Mouse (Mus musculus): Measurements from ENCODE around the gene Ddx23. TPM values are rescaled to one million over a fixed set of nuclear protein-coding genes. Genes with fewer than 3 reads are reported as not detected.
A peak's percentile ranks its signal among the peaks of the same experiment; 100 is the strongest.

Gene Ddx23
- total RNA-seq, 2 experiments from 2014 or later = 80.2 to 82.7 TPM

GRCm38 (mm10) chr15:98614551-98614950 is 48.1 kb downstream of the Ddx23 start:
- no peak for DNase-seq (ENCODE audit: low spot score in 2 of 2)
- intact Hi-C loops (cut with DNase I) = no loop called here

DNA sequence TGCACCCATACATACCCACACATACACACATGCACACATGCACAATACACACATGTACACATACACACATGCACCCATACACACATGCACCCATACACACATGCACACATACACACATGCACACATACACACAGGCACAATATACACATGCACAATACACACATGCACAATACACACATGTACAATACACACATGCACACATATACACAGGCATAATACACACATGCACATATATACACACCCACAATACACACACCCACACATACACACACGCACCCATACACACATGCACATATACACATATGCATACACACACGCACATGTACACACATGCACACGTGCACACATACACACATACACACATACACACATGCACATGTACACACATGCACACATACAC is 50.5 kb downstream of the Ddx23 start:
- no peak for DNase-seq (ENCODE audit: low spot score in 2 of 2)
- intact Hi-C loops (cut with DNase I) = no loop called here

- intact Hi-C loops (cut with DNase I) = no loop called here
These were observed 52.5 kb downstream of the Ddx23 start for GRCm38 (mm10) chr15:98610131-98610633.

GRCm38 (mm10) chr15:98609331-98610130 is 53.2 kb downstream of the Ddx23 start, which contains the start of gene Adcy6:
TSS of gene Adcy6 (minus strand) at chr15:98610076.
- intact Hi-C loops (cut with DNase I) = no loop called here
- peak; percentile 66 to 80 for DNase-seq (ENCODE audit: low spot score in 2 of 2)

More at GRCm38 (mm10) chr15:98610131-98610633, 52.5 kb downstream of the Ddx23 start:
- DNase-seq (ENCODE audit: low spot score in 2 of 2) = no peak

- peak in 1 of 2 experiments; percentile 27 for DNase-seq (ENCODE audit: low spot score in 2 of 2)
These were observed 53.9 kb downstream of the Ddx23 start for GRCm38 (mm10) chr15:98608784-98609250.

GRCm38 (mm10) chr15:98608058-98608783 is 54.5 kb downstream of the Ddx23 start:
- intact Hi-C loops (cut with DNase I) = no loop called here
- DNase-seq (ENCODE audit: low spot score in 2 of 2) = no peak

More at GRCm38 (mm10) chr15:98608784-98609250, 53.9 kb downstream of the Ddx23 start:
- intact Hi-C loops (cut with DNase I) = no loop called here

DNA sequence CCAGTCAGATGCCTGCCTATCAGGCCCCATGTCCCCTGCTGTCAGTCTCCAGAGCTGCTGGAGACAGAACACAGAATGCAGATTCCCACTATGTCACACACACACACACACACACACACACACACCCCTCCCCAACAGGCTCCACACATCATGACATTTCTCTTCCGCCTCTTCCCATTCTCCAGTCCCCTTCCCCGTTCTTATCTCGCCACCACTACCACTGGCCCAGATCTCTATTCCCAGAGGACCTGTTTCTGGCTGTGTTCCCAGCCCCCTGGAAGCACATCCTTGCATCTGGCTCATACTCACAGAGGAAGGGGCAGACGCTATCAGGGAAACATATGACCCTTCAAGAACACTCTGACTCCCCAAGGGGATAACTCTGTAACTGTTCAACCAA is 55.1 kb downstream of the Ddx23 start:
- no peak for DNase-seq (ENCODE audit: low spot score in 2 of 2)

DNA sequence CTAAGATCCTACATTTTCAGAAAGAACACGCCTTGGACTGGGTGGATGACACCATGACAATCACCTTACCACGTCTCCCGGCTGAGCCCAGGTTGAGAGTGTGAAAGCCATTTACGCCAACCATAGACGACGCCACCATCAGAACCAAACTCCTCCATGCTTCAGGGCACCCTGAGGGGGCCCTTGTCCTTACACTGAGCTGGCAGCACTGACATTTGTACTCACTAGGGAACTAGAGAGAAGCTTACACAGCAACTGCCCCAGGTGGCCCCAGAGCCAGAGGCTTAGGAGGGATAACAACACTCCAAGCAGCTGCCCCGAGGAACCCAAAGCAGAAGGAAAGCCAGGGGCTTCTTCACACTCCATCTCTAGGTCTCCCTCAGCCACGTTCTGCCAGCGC is 56.0 kb downstream of the Ddx23 start:
- intact Hi-C loops (cut with DNase I) = no loop called here
- DNase-seq (ENCODE audit: low spot score in 2 of 2) = no peak

More for the DNA sequence above, 55.1 kb downstream of the Ddx23 start:
- intact Hi-C loops (cut with DNase I) = no loop called here

DNA sequence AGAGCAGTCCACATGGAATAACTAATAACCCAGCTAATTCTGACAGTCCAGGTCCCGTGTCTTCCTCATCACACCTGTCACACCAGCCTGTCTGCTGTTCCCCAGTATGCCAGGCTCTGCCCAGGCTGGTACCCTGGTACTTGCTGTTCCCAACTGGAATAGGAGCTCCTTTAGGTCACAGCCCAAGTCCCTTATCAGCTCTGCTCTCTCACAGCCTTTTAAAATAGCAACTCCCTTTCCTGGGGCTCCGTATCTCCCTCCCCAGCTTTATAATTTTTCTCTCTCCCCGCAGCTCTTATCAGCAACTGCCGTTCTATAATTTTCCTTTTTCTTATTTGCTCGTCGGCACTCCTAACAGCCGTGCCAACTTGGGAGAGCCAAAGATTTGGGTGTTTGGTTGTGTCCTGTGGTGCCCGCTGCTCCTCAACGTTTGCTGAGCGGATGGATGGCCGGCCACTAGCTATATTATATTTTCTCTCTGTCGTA is 56.6 kb downstream of the Ddx23 start:
- intact Hi-C loops (cut with DNase I) = no loop called here
- DNase-seq (ENCODE audit: low spot score in 2 of 2) = no peak

DNA sequence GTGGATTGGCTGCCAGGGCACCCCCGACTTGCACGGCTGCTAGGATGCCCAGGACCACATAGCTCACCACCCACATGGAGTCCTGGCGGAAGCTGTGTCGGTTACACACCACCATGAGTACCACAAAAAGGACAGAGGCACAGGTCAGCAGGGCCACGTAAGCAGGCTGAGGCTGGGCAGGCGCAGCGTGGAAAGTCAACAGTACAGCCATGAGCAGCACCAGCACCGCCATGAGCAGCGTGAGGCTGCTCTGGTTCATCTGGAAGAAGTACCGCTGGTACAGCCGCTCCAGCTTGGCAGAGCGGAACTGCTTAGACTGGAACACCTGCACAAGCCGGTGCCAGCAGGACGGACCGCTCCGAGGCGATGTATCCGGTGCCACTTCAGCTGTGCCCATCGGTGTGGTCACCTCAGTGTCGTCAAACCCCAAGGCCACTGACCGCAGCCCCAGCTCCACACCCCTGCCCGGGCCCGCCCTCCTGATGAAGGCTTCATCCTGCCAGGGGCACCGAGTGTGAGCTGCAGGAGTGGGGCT is 58.6 kb downstream of the Ddx23 start:
- no peak for DNase-seq (ENCODE audit: low spot score in 2 of 2)
- intact Hi-C loops (cut with DNase I) = no loop called here

DNA sequence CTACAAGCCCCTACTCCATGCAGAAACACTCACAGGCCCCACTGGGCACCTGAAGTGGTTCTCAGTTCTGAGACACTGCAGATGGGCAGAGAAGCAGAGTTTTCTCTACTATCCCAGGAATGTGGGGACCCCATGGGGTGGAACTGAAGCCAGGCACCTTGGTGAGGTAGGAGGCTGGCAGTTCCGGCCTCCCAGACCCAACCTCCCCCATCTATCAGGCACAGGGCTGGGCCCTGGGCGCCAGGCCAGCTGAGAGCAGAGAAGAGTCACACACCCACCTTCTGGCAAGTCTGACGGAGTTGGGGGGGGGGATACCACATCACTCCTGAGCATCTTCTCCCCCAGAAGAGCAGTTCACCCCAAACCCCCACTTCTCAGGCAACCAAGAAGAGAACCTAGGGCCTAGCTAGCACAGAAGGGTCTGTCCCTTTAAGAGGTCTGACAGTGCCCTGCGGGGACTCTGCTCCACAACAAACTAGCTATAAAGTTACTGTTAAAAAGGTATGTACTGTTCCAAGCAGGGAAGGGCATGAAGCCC is 59.7 kb downstream of the Ddx23 start:
- no peak for DNase-seq (ENCODE audit: low spot score in 2 of 2)
- intact Hi-C loops (cut with DNase I) = no loop called here

- intact Hi-C loops (cut with DNase I) = no loop called here
- DNase-seq (ENCODE audit: low spot score in 2 of 2) = no peak
These were observed 60.4 kb downstream of the Ddx23 start for GRCm38 (mm10) chr15:98602191-98602881.

DNA sequence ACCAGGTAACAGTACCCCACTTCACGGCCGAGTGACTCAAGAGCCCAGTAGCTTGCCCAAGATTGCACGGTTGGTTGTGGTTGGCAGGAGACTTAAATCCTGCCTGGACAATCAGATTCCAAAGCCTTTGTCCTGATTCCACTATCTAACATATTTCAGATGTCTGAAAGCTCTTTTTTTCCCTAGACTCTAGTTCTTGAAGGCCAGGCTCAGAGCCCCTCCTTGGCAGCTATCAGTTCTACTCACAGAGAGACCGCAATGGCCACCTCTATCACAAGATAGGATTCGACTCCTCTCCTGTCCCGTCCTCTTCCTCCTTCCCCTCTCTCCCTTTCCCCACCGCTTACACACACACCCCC is 60.9 kb downstream of the Ddx23 start:
- no peak for DNase-seq (ENCODE audit: low spot score in 2 of 2)
- intact Hi-C loops (cut with DNase I) = no loop called here

DNA sequence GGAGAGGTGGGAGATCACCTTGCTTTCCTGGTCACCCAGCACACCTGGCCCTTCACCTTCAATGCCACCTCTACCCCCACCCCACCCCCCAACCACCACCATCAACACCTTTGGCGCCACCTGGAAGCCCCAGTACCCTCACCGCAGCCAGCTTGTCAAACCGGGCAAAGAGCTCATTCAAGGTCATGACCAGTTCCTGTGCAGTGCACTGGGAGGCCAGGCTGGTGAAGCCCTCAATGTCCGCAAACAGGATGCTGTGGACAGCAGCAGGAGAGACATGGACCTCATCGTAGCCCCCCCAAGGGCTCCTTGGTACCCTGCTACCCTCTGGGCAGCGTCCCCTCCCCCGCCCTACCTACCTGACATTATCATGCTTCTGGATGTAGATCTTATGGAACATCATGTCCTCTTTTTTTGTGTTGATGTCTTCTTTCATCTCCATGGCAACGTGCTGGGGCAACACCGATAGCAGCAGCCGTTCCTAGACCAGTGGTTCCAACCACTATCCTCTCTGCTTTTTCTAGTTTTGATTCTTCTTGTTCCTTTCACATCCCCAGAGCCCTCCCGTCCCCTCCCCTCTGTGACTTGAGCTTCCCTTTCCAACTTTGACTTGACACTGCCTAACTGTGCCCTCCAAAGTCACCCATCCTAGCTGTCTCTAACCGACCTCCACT is 62.5 kb downstream of the Ddx23 start:
- DNase-seq (ENCODE audit: low spot score in 2 of 2) = no peak
- intact Hi-C loops (cut with DNase I) = no loop called here

DNA sequence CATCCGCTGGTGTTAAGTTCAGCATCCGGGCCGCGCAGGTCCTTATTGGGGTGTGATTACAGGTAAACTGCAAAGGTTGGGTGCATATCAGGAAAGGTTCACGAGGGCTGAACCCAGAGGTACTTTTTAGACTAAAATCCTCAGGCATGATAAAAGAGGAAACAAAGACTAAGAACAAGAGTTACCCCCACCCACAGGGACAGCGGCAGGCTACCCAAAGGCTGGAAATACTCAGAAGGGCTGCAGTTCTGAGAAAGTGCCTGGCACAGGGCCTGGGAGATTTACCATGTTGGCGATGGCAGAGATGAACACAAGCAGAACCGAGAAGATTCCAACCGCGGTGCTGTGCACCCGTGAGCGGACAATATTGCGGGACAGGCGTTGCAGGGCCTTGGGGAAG is 66.1 kb downstream of the Ddx23 start:
- intact Hi-C loops (cut with DNase I) = no loop called here
- no peak for DNase-seq (ENCODE audit: low spot score in 2 of 2)

Measured in left cerebral cortex, postnatal 36 days (tissue).